Mouse (Mus musculus) kidney, embryonic 15.5 days (tissue): ENCODE measurements around the gene Gpr132. TPM values are rescaled to one million over a fixed set of nuclear protein-coding genes. Genes with fewer than 3 reads are reported as not detected.

Experiments
- ATAC-seq: fragments of 200-750 bp; cut with Nextera tagmentation; replicated peaks from 2 replicates; pipeline ENCODE4 v1.8.0; 2017; ENCODE audit warnings: moderate TSS enrichment; ENCODE audit not compliant: low FRiP score
- H3K27ac ChIP-seq: fragments of 300-500 bp; sonication (generic); 2 replicates; pipeline ENCODE4 v1.5.1; 2015; ENCODE audit warnings: mild to moderate bottlenecking, inconsistent platforms
- H3K27me3 ChIP-seq: fragments of 300-500 bp; sonication (generic); 2 replicates; pipeline ENCODE4 v1.6.1; 2015; ENCODE audit warnings: inconsistent platforms
- H3K36me3 ChIP-seq: fragments of 300-500 bp; sonication (generic); 2 replicates; pipeline ENCODE4 v1.6.1; 2015; ENCODE audit warnings: inconsistent platforms
- H3K4me1 ChIP-seq: fragments of 300-500 bp; sonication (generic); 2 replicates; pipeline ENCODE4 v1.6.1; 2015; ENCODE audit warnings: inconsistent platforms
- H3K4me2 ChIP-seq: fragments of 300-500 bp; sonication (generic); 2 replicates; pipeline ENCODE4 v1.6.1; 2015; ENCODE audit warnings: moderate library complexity, mild to moderate bottlenecking, inconsistent platforms
- H3K4me3 ChIP-seq: fragments of 300-500 bp; sonication (generic); replicated peaks from 2 replicates; pipeline ENCODE4 v1.5.1; 2015; ENCODE audit warnings: mild to moderate bottlenecking, inconsistent platforms
- H3K9ac ChIP-seq: fragments of 300-500 bp; sonication (generic); 2 replicates; pipeline ENCODE4 v1.6.1; 2015; ENCODE audit warnings: mild to moderate bottlenecking, inconsistent platforms
- H3K9me3 ChIP-seq: fragments of 300-500 bp; sonication (generic); replicated peaks from 2 replicates; pipeline ENCODE4 v1.6.1; 2016; ENCODE audit warnings: inconsistent platforms
- WGBS: fragments of 180-500 bp; shearing (Covaris S2); methylation state at CpG from one replicate; pipeline ENCODE4 v1.1.7; 2015; ENCODE audit warnings: mixed read lengths; 5-methylcytosine and 5-hydroxymethylcytosine counted together
- polyA plus RNA-seq: library from polyadenylated mRNA; unstranded; fragments of >200 nt; fragmentation: Nextera tagmentation; extraction: Ambion mirVana; gene quantifications from 2 replicates; pipeline ENCODE4 v1.2.1, GENCODE M21; 2015

Gpr132 gene
- polyA plus RNA-seq, 1 experiment from 2014 or later: 0.12 TPM

DNA sequence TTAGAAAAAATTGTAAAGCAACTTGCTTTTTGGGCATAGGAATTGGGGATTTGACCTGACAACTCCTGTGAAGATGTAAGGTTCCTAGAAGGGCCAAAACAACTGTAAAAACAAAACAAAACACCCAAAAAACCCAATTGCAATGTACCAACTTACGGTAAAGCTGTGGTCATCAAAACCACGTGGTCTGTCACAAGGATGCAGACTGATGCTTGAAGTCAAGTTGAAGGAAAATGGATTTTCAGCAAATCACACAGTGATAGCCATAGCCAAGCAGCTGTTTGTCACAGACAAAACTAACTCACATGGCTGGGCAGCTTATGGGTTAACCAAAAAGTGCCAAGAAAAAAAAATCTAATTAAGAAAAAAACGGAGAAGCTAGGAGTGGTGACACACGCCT, 30.9 kb upstream of the Gpr132 start:
- no peaks in the 10 kb centered on the region for H3K36me3 ChIP-seq
- no peak overlapping the region for H3K4me2 ChIP-seq
- no peaks in the 10 kb centered on the region for H3K9me3 ChIP-seq
- H3K9ac ChIP-seq: no peak overlapping the region
- peaks cover 48% of the 10 kb centered on the region for H3K27me3 ChIP-seq
- WGBS: 50% methylated on average over 4 of the region's 4 CpGs
- no peak for ATAC-seq
- peaks cover 15% of the 10 kb centered on the region for H3K4me1 ChIP-seq
- H3K27ac ChIP-seq: no peak overlapping the region
- no peak overlapping the region for H3K4me3 ChIP-seq

DNA sequence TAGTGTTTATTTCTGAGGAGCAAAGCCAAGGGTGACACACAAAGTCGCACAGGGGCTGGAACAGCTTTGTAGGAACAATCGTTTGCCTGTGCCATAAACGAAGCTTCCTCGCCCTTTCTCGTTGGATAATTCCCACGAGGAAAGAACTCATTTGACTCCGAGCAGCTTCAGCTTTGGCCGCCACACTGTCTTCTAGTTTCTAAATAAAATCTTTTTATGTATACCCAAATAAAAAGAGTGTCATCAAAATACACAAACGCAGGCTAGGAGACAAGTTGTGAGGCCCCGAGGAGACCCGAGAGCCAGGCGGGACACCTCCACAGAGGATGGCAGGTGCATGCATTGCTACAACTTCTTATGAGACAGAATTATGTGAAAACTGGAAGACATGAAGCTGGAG, 30.3 kb upstream of the Gpr132 start:
- no peak for ATAC-seq
- Histone ChIP-seq H3K36me3 (no peaks in the 10 kb centered on the region), H3K9me3 (no peaks in the 10 kb centered on the region), H3K27me3 (peaks cover 50% of the 10 kb centered on the region), H3K4me3 (no peak overlapping the region), H3K4me2 (no peak overlapping the region), H3K27ac (0 out of 2 replicates have a peak overlapping the region, but pooled peaks have one; percentile 16), H3K4me1 (peaks cover 15% of the 10 kb centered on the region), H3K9ac (no peak overlapping the region)
- 46% methylated on average over 12 of the region's 12 CpGs for WGBS

DNA sequence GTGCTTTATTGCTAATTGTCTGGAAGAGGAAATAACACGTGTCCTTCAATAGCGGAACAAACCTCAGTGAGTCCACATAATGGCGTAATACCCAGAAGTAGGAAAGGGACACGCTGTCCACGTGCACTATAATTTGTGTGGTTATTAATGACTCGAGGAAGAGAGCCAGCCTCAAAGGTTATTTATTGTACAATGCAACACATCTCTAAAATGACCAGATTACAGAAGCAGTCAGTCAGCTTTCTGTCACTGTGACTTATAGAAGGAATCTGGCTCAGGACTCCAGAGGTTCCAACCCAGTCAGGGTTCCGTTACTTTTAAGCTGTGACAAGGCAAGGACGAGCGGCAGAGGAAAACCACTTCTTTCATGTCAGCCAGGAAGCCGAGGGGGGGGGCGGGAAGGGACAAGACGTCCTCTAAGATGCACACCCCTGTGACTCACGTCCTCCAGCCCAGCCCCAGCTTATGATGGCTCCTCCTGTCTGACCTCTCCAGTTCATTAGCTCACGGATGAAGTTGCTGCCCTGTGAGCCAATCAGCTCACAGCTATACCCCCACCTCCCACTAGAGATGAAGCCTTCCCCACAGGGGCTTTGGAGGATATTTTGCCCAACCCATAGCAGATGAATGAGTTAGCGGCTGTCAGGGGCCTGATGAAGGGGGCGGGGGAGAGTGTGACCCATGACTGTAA, 29.6 kb upstream of the Gpr132 start:
- Histone ChIP-seq H3K27ac (0 out of 2 replicates have a peak overlapping the region, but pooled peaks have one; percentile 23), H3K36me3 (no peaks in the 10 kb centered on the region), H3K4me1 (peaks cover 15% of the 10 kb centered on the region), H3K27me3 (peaks cover 50% of the 10 kb centered on the region), H3K9ac (no peak overlapping the region), H3K9me3 (no peaks in the 10 kb centered on the region), H3K4me2 (peak overlapping the region; percentile 39), H3K4me3 (0 out of 2 replicates have a peak overlapping the region, but pooled peaks have one; percentile 1)
- ATAC-seq: peak; percentile 81
- 17% methylated on average over 16 of the region's 16 CpGs for WGBS

DNA sequence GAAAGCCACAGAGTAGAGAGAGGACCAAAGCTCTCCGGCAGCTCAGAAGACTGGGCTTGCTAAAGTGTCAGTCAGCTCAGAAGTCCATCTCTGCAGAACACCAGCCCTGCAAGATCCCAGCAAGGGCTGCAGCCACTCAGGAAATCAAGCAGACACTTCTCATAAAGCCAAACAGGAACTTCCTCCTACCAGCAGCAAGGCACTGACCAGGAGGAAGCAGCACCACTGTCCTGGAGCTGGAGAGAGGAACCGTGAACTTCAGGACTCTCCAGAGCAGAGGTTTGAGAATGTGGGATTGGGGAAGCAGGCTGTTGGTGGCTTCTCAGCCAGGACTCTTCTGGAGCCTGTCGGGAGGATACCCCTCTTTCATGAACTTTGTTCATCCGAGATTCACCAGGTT, 26.9 kb upstream of the Gpr132 start:
- Histone ChIP-seq H3K36me3 (no peaks in the 10 kb centered on the region), H3K9ac (no peak overlapping the region), H3K4me3 (no peak overlapping the region), H3K9me3 (no peaks in the 10 kb centered on the region), H3K27ac (no peak overlapping the region; the same call in 1 of the 2 replicates), H3K4me1 (peaks cover 15% of the 10 kb centered on the region), H3K4me2 (no peak overlapping the region), H3K27me3 (peaks cover 48% of the 10 kb centered on the region)
- 68% methylated on average over 4 of the region's 4 CpGs for WGBS
- ATAC-seq: no peak

DNA sequence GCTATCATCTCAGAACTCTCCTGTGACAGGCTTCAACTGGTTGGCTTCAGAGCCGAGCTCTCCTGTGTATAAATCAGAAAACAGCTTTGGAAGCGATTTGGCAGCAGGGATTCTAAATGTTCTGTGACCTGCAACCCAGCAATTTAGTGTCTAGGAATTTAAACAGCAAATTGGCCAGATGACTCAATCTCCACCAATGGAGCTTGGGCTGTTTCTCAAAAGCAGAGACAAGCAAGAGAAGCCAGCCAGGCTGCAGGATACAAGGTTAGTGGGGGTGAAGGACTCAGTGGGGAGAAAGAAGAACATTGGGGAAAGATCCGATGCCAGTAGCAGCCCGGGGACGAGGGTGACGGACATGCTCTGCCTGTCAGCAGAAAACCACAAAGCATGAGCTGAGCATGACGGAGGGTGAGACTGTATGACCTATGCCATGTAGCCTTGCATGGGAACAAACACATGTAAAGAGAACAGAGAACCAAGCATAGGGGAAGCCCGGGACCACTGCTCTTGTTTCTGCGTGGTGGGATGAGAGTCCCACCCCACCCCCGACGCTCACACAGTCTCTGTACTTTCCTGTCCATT, 26.4 kb upstream of the Gpr132 start:
- no peak overlapping the region for H3K4me2 ChIP-seq
- H3K4me1 ChIP-seq: peaks cover 15% of the 10 kb centered on the region
- H3K9me3 ChIP-seq: no peaks in the 10 kb centered on the region
- 58% methylated on average over 11 of the region's 11 CpGs for WGBS
- H3K36me3 ChIP-seq: no peaks in the 10 kb centered on the region
- no peak overlapping the region for H3K4me3 ChIP-seq
- no peak overlapping the region for H3K27ac ChIP-seq
- peaks cover 45% of the 10 kb centered on the region for H3K27me3 ChIP-seq
- H3K9ac ChIP-seq: no peak overlapping the region
- no peak for ATAC-seq

DNA sequence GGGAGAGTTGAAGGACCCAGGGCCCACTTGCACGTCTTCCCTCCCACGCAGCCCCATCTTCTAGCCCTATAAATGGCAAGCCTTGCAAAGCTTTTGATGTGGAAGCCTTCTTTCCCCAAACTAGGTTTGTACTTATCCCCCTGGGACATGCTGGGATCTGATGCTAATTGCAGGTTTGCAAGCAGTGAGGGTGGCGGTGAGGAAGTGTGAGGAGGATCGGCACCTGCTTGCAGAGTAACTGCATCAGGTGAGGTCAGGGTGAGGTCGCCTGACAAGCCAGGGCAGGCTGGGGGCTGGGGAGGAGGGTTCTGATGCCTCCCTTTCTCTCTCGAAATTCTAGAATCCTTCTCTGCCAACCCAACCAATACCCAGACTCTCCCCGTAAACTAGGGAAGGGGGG, 17.4 kb upstream of the Gpr132 start:
- Histone ChIP-seq H3K9ac (no peak overlapping the region), H3K27me3 (peaks cover 2% of the 10 kb centered on the region; the same call in 1 of the 2 replicates), H3K36me3 (no peaks in the 10 kb centered on the region), H3K27ac (no peak overlapping the region), H3K4me1 (no peaks in the 10 kb centered on the region), H3K4me3 (no peak overlapping the region), H3K9me3 (no peaks in the 10 kb centered on the region), H3K4me2 (no peak overlapping the region)
- 40% methylated on average over 7 of the region's 7 CpGs for WGBS
- ATAC-seq: no peak

DNA sequence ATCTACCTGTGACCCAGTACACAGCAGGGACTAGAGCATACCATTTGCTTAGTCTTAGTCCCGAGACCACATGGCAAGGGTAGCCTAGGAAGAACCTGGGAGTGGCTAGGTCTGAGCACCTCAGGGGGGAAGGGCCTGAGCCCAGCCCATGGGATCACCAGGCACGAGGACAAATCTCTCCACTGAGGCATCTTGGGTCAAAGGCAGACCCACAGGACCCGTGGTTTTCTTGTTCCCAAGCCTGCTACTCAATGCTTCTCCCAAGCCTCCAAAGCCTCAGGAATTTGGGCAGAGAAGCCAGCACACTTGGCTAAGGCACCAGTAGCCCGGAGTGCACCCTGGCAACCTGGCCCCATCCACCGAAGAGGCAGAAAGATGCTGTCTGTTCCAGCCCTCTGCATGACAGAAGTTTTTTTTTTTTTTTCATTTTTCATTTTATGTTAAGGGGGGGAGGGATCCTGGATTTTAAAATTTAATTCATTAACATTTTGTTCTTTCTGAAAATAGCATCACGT, 13.3 kb upstream of the Gpr132 start:
- Histone ChIP-seq H3K4me3 (no peak overlapping the region), H3K9ac (no peak overlapping the region), H3K4me2 (no peak overlapping the region), H3K4me1 (peaks cover 17% of the 10 kb centered on the region), H3K27ac (no peak overlapping the region), H3K9me3 (no peaks in the 10 kb centered on the region), H3K36me3 (no peaks in the 10 kb centered on the region), H3K27me3 (peaks cover 41% of the 10 kb centered on the region)
- WGBS: 78% methylated on average over 6 of the region's 6 CpGs
- no peak for ATAC-seq

DNA sequence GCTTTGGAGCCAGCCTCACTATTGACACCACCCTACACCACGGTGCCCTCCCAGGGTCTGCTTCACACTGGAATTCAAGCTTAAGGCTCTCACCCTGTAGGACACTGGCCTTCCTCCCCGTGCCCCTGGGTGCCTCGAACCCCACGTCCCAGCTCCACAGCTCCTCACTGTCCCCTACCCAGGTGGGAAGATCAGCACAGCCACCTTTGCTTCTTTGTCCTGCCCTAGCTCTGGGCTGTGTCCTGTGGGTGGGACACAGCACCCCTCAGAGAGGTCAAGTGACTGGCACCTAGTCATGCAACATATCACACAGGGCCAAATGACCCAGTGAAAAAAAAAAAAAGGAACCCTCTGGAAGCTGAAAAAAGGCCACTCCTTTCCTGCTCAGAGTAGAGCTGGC, 12.6 kb upstream of the Gpr132 start:
- H3K9me3 ChIP-seq: no peaks in the 10 kb centered on the region
- H3K36me3 ChIP-seq: no peaks in the 10 kb centered on the region
- WGBS: 74% methylated on average over 4 of the region's 4 CpGs
- no peak overlapping the region for H3K4me2 ChIP-seq
- peaks cover 24% of the 10 kb centered on the region for H3K4me1 ChIP-seq
- H3K9ac ChIP-seq: no peak overlapping the region
- H3K27ac ChIP-seq: no peak overlapping the region
- no peak for ATAC-seq
- peaks cover 48% of the 10 kb centered on the region for H3K27me3 ChIP-seq
- H3K4me3 ChIP-seq: no peak overlapping the region

DNA sequence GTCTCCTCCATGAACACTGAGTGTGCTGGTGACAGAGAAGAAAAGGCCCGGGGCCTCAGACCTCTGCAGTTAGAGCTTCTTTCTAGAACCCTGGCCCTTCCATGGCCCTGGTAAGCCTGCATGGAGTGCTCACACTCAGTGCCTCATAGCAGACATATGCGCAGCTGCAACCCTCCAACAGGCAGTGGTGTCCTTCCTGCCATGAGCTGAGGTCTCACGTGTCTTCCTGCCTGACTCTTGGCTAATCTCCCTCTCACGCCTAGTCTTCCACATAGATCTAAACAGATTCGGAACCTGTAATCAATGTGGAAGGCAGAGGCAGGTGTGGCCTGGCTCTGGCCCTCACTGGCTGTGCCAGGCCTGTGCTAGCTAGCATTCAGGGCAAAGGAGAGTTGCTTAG, 11.7 kb upstream of the Gpr132 start:
- Histone ChIP-seq H3K4me1 (peaks cover 24% of the 10 kb centered on the region), H3K9me3 (no peaks in the 10 kb centered on the region), H3K36me3 (no peaks in the 10 kb centered on the region), H3K27me3 (peaks cover 56% of the 10 kb centered on the region), H3K4me3 (no peak overlapping the region), H3K9ac (no peak overlapping the region), H3K4me2 (no peak overlapping the region), H3K27ac (no peak overlapping the region)
- ATAC-seq: no peak
- 76% methylated on average over 5 of the region's 5 CpGs for WGBS

DNA sequence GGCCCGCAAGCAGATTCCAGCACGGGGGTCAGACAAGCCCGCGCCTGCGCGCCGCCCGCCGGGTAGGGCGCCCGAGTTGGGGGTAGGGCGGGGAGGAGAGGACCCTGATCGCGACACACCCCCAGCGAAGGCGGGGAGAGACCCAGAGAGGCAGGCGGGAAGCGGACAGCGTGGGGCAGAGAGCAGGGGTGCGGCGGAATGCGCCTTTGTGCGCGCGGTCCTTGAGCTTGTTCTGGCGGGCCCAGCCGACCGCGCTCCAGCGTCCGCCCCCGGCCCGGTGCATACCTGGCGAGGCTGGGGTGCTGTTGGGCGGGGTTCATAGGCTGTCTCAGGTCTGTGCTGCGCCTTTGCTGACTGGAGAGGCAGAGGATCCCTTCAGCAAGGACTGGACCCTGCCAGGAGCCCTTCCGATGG, 9.6 kb upstream of the Gpr132 start:
- ATAC-seq: no peak; the same call in 1 of the 2 replicates
- H3K27ac ChIP-seq: no peak overlapping the region
- WGBS: under 1% methylated on average over 31 of the region's 37 CpGs
- H3K36me3 ChIP-seq: no peaks in the 10 kb centered on the region
- peaks cover 37% of the 10 kb centered on the region for H3K4me1 ChIP-seq
- H3K9me3 ChIP-seq: no peaks in the 10 kb centered on the region
- H3K9ac ChIP-seq: peak overlapping the region; percentile 21; the same call in 1 of the 2 replicates
- H3K27me3 ChIP-seq: peaks cover 76% of the 10 kb centered on the region
- peak overlapping the region; percentile 40 for H3K4me3 ChIP-seq
- H3K4me2 ChIP-seq: peak overlapping the region; percentile 69

DNA sequence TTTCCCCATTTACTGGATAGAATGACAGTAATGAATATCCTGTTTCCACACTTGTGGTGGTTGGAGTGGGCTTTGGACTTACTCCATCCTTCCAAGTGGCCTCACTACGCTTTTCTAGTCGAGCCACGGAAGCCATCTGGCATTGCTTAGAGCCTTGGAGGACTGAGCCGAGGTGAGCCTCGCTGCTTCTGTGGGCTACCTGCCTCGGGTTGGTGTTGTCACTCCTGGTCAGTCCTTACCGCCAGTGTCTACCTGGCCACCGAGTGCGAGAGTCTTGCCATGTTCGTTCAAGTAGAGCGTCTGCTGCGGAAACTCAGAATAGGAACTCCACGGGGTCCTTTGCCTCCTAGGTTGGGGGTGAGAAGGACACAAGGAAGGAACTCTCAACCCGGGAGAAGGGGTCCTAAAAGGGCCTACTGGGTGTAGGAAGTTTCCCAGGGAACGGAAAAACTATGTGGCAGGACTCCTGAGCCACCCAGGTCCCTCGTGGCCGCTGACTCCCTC, 9.1 kb upstream of the Gpr132 start:
- H3K4me1 ChIP-seq: peaks cover 37% of the 10 kb centered on the region
- H3K27me3 ChIP-seq: peaks cover 81% of the 10 kb centered on the region
- ATAC-seq: no peak
- H3K27ac ChIP-seq: no peak overlapping the region
- no peaks in the 10 kb centered on the region for H3K9me3 ChIP-seq
- H3K36me3 ChIP-seq: no peaks in the 10 kb centered on the region
- peak overlapping the region; percentile 40 for H3K4me3 ChIP-seq
- peak overlapping the region; percentile 69 for H3K4me2 ChIP-seq
- peak overlapping the region; percentile 21; the same call in 1 of the 2 replicates for H3K9ac ChIP-seq
- WGBS: 5% methylated on average over 17 of the region's 17 CpGs

DNA sequence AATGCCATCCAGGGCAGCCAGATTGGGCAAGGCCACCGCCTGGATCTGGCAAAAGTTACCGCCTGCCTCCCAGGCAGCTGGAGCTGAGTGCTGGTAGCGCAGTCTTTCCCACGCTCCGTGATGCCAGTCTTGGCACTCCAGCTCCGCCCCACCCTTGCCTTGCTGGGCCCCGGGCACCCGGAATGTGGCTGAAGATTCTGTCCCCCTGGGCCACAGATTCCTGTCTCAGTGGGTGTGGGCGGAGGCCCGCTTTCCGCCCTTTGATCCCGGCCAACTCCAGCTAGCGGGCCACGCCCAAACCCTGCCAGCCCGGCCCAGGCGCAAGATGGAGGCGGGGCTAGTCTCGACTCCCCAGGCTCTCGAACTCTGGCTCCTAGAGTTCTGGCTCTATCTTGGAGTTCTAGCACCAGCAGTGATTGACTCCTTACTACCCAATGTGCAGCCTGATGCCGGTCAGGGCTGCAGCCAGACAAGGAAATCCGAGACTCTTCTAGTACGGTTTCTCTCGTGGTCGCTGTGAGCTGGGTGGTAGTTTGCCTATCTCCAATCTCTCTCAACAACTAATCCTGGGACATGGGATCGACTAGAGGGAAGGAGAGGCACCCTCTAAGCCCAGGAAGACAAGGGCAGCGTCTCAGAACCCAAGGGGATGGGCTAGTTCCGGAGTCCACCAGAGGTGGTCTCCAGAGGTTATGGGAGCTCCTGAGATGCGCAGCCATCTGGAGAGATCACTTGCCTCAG, 8.5 kb upstream of the Gpr132 start:
- Histone ChIP-seq H3K4me2 (peak overlapping the region; percentile 69), H3K9ac (peak overlapping the region; percentile 12; the same call in 1 of the 2 replicates), H3K27me3 (peaks cover 86% of the 10 kb centered on the region), H3K4me3 (peak overlapping the region; percentile 40), H3K4me1 (peaks cover 37% of the 10 kb centered on the region), H3K27ac (no peak overlapping the region), H3K9me3 (no peaks in the 10 kb centered on the region), H3K36me3 (no peaks in the 10 kb centered on the region)
- WGBS: 4% methylated on average over 28 of the region's 28 CpGs
- 0 out of 2 replicates have a peak, but pooled peaks have one; percentile 30 for ATAC-seq
